9 mouse cellular contexts compared by ENCODE assay signal in the genomic region with DNA sequence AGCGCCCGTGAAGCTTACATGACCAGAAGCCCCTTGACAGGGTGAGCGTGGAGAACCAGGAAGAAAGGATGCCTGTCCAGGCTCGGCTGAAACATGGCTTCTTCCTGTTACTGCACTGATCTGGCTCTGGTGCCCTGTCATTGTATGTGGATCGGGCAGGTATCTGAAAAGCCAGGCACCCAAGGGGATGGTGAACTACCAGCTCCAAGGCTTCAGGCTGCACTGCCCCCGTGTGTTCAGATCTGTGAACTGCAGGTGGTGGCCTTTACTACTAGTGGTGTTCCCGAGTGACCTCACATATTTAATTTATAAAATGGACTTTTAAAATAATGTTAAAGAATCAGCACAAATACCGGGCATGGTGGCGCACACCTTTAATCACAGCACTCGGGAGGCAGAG.
A peak's percentile ranks its signal among the peaks of the same experiment; 100 is the strongest.
DNase-seq lines count a peak whose midpoint lies in the region; ATAC-seq and TF ChIP-seq lines count a peak whose summit lies in the region.
"Had no signal": no experiment of that assay in that cellular context is flagged by ENCODE, and none has a peak within 500 bp of the region (broad histone marks: within the 10 kb centered on the region; RNA-seq: fewer than 3 reads in every experiment).

No protein-coding gene starts in this region.

- H3K9me3 ChIP-seq in stomach, postnatal 0 days (ENCODE audit: control insufficient read depth, low read length), result no peaks in the 10 kb centered on the region
- H3K9me3 ChIP-seq: stomach, embryonic 15.5 days had no signal

- H3K4me1 ChIP-seq in thymus, adult 2 months (replicated peaks; ENCODE audit: control insufficient read depth, insufficient read depth, low read length), result peaks cover 3% of the 10 kb centered on the region; the same call in 1 of the 2 replicates
- H3K4me1 ChIP-seq in stomach, postnatal 0 days (replicated peaks; ENCODE audit: control insufficient read depth, insufficient read depth), result no peaks in the 10 kb centered on the region
- H3K4me1 ChIP-seq: stomach, embryonic 15.5 days had no signal

- peak; percentile 62; the same call in 1 of the 2 replicates for TF ChIP-seq CTCF in thymus, adult 2 months (IDR thresholded peaks at IDR 0.05; ENCODE audit: borderline replicate concordance, control insufficient read depth, extremely low read depth, insufficient read depth, low read length, poor library complexity)
- TF ChIP-seq CTCF in stomach, postnatal 0 days (IDR thresholded peaks at IDR 0.05; ENCODE audit: low read depth), result peak; percentile 86

- H3K4me3 ChIP-seq in thymus, adult 2 months (ENCODE audit: control insufficient read depth, insufficient read depth, low read length), result no peak overlapping the region
- no peak overlapping the region for H3K4me3 ChIP-seq in stomach, postnatal 0 days (ENCODE audit: low read depth, low read length)
- H3K4me3 ChIP-seq: stomach, embryonic 15.5 days had no signal

- no peak overlapping the region for H3K27ac ChIP-seq in thymus, adult 2 months (ENCODE audit: control insufficient read depth, insufficient read depth, low read length)
- H3K27ac ChIP-seq in stomach, postnatal 0 days (replicated peaks), result no peak overlapping the region
- H3K27ac ChIP-seq: stomach, embryonic 15.5 days had no signal

- TF ChIP-seq POLR2A in thymus, adult 2 months (IDR thresholded peaks at IDR 0.05; ENCODE audit: control insufficient read depth, extremely low read depth, insufficient read depth, low read length, poor library complexity), result no peak

- WGBS in thymus, adult 2 months, result 75% methylated on average over 10 of the region's 10 CpGs
- 74% methylated on average over 10 of the region's 10 CpGs for WGBS in stomach, postnatal 0 days

- peaks cover 24% of the 10 kb centered on the region for H3K36me3 ChIP-seq in thymus, adult 2 months (ENCODE audit: control insufficient read depth, insufficient read depth, low read length)
- H3K36me3 ChIP-seq in stomach, postnatal 0 days (ENCODE audit: control insufficient read depth, insufficient read depth, low read length), result peaks cover 29% of the 10 kb centered on the region

- H3K9ac ChIP-seq in stomach, postnatal 0 days (ENCODE audit: low read length), result no peak overlapping the region
- H3K9ac ChIP-seq: stomach, embryonic 15.5 days had no signal

- no peak for TF ChIP-seq EP300 in stomach, postnatal 0 days (optimal IDR thresholded peaks at IDR 0.05)

- ATAC-seq in frontal cortex, adult (ENCODE audit: low TSS enrichment), result 0 out of 2 replicates have a peak, but pooled peaks have one; percentile 45
- ATAC-seq in stomach, postnatal 0 days (ENCODE audit: low FRiP score, low TSS enrichment), result 0 out of 2 replicates have a peak, but pooled peaks have one; percentile 24

- H3K27me3 ChIP-seq in thymus, adult 2 months (ENCODE audit: control insufficient read depth, insufficient read depth, low read length), result no peaks in the 10 kb centered on the region
- no peaks in the 10 kb centered on the region for H3K27me3 ChIP-seq in stomach, postnatal 0 days (ENCODE audit: control insufficient read depth, insufficient read depth, low read length)
- H3K27me3 ChIP-seq: stomach, embryonic 15.5 days had no signal

- H3K4me2 ChIP-seq in stomach, postnatal 0 days (replicated peaks; ENCODE audit: low read depth), result no peak overlapping the region
- H3K4me2 ChIP-seq: stomach, embryonic 15.5 days had no signal

- no peak for DNase-seq in frontal cortex, postnatal 10 days (ENCODE audit: low spot score in 2 of 2)
- peak; percentile 53 for DNase-seq in thymus, adult 2 months
- no peak for DNase-seq in thymus, adult 18-20 months
- peak; percentile 26 for DNase-seq in cerebellum, adult 8-10 months
- peak; percentile 76 for DNase-seq in induced T-regulatory cell, adult 2 months (ENCODE audit: low read depth)
- peak; percentile 75 for DNase-seq in lung, postnatal 10 days
- DNase-seq in stomach, postnatal 0 days (ENCODE audit: low spot score), result peak; percentile 78

Comparison
In these comparisons a context has a peak if more than half of its experiments do, and no peak if none do; other contexts are left out.
1. DNase-seq: peak in thymus, adult 2 months (single experiment), cerebellum, adult 8-10 months (single experiment), induced T-regulatory cell, adult 2 months (single experiment), lung, postnatal 10 days (single experiment) and stomach, postnatal 0 days (single experiment); none in frontal cortex, postnatal 10 days (0 of 2) and thymus, adult 18-20 months (0 of 2).